ENCODE assay signal across 13 mouse cellular contexts in the genomic region with DNA sequence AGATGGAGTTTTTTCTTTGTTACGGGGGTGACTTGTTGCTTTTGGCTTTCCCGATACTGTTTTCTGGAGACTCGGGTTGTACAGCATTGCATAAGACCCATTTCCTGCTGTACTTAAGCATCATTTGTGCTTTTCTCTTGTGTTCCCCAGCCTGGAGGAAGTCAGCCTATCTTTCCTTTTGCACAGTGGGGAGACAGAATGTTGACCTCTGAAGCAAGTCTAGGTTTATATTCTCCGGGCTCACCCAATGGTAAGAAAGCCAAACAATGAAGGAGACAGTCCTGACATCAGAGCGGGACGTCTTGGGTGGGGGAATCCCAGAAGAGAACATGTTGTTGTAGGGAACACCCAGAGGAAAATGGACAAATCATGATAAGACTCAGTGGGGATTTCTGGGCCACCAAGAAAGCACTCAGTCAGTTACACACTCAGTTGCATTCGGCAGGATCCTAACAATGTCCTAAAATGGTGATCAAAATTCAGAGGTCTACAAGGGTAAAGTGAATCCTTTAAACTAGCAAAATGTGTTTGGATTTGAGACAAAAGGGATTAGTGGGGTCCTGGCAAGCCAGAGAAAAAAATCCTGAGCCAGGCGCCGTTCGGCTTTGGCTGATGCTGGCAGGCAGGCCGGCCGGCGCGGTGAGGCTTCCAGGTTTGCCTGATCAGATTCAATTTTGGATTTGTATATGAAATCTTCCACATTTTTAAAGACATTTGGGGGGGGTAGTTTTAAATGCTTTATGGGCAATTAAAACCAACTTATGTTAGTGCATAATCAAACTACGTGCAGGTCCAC.
DNase-seq lines count a peak whose midpoint lies in the region; ATAC-seq and TF ChIP-seq lines count a peak whose summit lies in the region.
"Had no signal": no experiment of that assay in that cellular context is flagged by ENCODE, and none has a peak within 500 bp of the region (broad histone marks: within the 10 kb centered on the region; RNA-seq: fewer than 3 reads in every experiment).

No protein-coding gene starts in this region.

- no peak overlapping the region for H3K4me3 ChIP-seq in cortical plate, adult 2 months (ENCODE audit: insufficient read depth, low read length)
- H3K4me3 ChIP-seq: hindbrain, embryonic 10.5 days; limb, embryonic 10.5 days; megakaryocyte, embryonic 14.5 days had no signal

- peaks cover 4% of the 10 kb centered on the region for H3K4me1 ChIP-seq in cortical plate, adult 2 months (ENCODE audit: control insufficient read depth, insufficient read depth, low read length)
- H3K4me1 ChIP-seq: limb, embryonic 10.5 days; megakaryocyte, embryonic 14.5 days had no signal

- no peak for ATAC-seq in activated CD4-positive, CD25-positive, alpha-beta regulatory T cell, adult 4 months

- peak; percentile 73 to 76 for DNase-seq in cerebellum, postnatal 10 days
- no peak for DNase-seq in cerebellum, adult 9-11 months
- DNase-seq in kidney, adult 9 months: peak; percentile 40
- DNase-seq in kidney, postnatal 4 days: no peak
- peak; percentile 81 for DNase-seq in lung, postnatal 36 days
- DNase-seq in layer of hippocampus, adult 9-10 months (ENCODE audit: low spot score): no peak
- DNase-seq: adrenal gland, postnatal 14 days; cerebellum, adult 9-10 months had no signal

- peak overlapping the region; percentile 43; the same call in 1 of the 2 replicates for H3K27ac ChIP-seq in cortical plate, adult 2 months (ENCODE audit: insufficient read depth, low read length)
- H3K27ac ChIP-seq: hindbrain, embryonic 10.5 days; limb, embryonic 10.5 days had no signal

- no peak for TF ChIP-seq CTCF in cortical plate, adult 2 months (IDR thresholded peaks at IDR 0.05; ENCODE audit: extremely low read depth, insufficient read depth, low read length)

- TF ChIP-seq POLR2A in cortical plate, adult 2 months (IDR thresholded peaks at IDR 0.05; ENCODE audit: extremely low read depth, insufficient read depth, low read length): no peak

Comparison
In these comparisons a context has a peak if more than half of its experiments do, and no peak if none do; other contexts are left out.
1. DNase-seq: peak in cerebellum, postnatal 10 days (2 of 2), kidney, adult 9 months (single experiment) and lung, postnatal 36 days (single experiment); none in cerebellum, adult 9-11 months (single experiment), kidney, postnatal 4 days (0 of 2) and layer of hippocampus, adult 9-10 months (single experiment).